Mouse (Mus musculus) megakaryocyte-erythroid progenitor cell, adult 5-6 weeks (primary cell): ENCODE data around the gene Kif5a. TPM values are rescaled to one million over a fixed set of nuclear protein-coding genes. Genes with fewer than 3 reads are reported as not detected.
A peak's percentile ranks its signal among the peaks of the same experiment; 100 is the strongest.

Source experiments
- ATAC-seq: replicated peaks from 2 replicates; pipeline ENCODE4 v1.8.0; 2016; ENCODE audit warnings: mild to moderate bottlenecking, inconsistent platforms; ENCODE audit not compliant: severe bottlenecking, poor library complexity, low FRiP score, low TSS enrichment
- total RNA-seq, 2 experiments: library from RNA; stranded (forward) in 1 of 2; stranded (reverse) in 1 of 2; fragments of 200-1000, 215-1000 nt in 1 of 2; fragments of >200 nt in 1 of 2; fragmentation: Nextera tagmentation in 1 of 2; gene quantifications; 2 replicates each; pipeline ENCODE4 v1.2.3; 2014 to 2017

Kif5a gene
- total RNA-seq, 2 experiments from 2014 or later: 0.14 TPM; not detected in 1

DNA sequence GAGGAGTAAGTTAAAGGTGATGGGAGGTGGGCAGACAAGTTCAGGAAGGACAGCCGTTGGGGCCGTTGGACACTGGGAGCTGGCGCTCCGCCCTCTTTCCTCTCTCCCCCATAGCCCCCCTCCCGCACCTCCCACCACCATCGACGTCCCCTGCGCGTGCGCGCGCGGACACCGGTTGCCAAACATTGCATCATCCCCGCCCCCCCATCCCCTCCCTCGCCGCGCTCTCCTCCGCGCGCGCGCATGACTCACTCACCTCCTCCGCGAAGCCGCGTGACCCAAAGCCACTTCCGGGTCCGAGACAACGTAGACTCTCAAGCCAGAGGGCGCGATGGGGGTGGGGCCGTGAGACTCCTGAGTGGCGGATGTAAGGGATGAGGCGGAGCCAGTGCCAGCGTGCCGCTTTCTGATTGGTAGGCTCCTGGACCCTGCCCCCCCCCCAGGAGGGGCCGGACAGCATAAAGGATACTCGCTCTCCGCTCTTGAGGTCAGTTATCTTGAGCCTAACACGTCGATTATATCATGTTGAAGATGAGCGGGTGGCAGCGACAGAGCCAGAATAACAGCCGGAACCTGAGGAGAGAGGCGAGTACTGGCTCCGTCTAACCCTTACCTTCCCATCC, 27.3 kb upstream of the Kif5a start:
- ATAC-seq: peak; percentile 69

DNA sequence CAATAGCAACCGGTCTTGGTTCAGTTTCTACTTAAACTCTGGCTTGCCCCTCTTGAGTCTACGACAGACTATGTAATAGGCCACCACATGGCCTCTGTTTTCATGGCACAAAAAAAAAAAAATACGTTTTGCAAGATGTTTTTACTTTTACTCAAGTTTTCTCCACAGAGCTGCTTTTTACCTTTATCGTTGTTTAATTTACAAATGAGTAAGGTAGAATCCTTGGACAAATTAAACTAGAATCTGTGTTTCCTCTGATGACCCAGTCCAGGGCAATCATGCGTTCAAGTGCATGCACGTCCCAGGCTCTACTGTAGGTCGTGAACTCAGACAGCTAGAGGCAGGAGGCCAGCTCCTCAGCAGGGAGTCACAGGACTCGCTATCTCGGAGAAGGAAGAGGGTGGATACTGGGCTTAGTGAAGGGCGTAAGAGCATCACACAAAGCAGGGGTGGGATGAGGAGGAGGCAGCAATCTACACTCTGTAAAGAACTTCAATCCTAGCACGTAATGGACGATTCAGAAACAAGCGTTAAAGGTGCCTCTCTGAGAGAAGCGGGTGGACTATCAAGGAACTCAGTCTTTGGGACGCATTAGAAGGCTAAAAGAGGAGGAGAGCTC, 26.5 kb upstream of the Kif5a start:
- ATAC-seq: peak; percentile 36

- peak; percentile 26 for ATAC-seq
Observed at GRCm38 (mm10) chr10:127288800-127289572, 25.8 kb upstream of the Kif5a start, which contains the start of gene Mbd6. Gene Mbd6, minus strand, starts transcription at chr10:127289018.

- ATAC-seq: no peak
Observed at GRCm38 (mm10) chr10:127288328-127288799, 25.2 kb upstream of the Kif5a start.

GRCm38 (mm10) chr10:127287936-127288293, 24.8 kb upstream of the Kif5a start:
- ATAC-seq: no peak

DNA sequence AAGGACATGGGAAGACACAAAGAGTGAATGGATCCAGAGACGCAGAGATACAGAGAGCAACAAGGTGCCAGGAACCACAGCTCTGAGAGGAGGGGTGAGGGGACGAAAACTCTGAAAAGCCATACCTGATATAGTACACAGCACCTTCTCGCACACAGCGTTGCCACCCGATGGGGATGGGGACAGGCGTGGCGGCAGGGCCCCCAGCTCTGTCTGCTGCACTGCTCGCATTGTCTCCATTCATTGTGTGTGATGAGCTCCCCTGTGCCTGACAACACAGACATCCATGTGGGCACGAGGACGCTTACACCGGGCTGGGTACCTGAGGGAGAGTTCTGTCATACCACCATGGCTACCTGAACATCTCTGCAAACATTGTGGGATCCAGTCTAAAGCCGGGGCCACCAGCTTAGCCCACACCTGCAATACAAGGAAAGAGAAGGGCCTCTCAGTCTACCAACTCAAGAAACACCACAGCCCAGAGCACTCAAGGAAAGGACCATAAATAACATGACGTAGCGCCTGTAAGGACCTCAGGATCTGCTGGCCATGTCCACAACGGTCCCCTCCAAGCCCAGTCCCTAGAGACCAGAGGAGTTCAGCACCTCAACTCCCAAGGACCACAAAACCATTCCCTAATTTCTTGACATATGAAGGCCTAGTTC, 24.3 kb upstream of the Kif5a start:
- ATAC-seq: no peak

DNA sequence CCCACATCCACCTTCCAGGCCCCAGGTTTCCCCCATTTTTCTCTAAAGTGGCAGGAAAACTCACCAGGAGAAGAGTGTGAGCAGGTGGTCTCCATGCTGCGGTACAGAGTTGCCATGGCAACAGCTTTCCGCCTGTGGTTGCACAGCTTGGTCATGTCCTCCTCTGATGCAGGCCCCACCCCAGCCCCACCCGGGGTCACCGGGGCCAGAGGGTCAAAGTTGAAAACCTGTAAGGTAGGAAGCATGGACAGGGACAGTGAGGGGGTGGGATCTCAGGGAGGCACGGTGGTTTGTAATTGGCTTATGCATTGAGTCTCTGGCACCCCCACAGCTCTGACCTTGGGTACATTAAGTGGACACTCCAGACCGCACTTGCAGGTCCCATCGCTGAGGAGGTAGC, 23.6 kb upstream of the Kif5a start:
- no peak for ATAC-seq

GRCm38 (mm10) chr10:127286194-127286593, 23.0 kb upstream of the Kif5a start:
- no peak for ATAC-seq

GRCm38 (mm10) chr10:127285644-127286043, 22.5 kb upstream of the Kif5a start:
- ATAC-seq: no peak

DNA sequence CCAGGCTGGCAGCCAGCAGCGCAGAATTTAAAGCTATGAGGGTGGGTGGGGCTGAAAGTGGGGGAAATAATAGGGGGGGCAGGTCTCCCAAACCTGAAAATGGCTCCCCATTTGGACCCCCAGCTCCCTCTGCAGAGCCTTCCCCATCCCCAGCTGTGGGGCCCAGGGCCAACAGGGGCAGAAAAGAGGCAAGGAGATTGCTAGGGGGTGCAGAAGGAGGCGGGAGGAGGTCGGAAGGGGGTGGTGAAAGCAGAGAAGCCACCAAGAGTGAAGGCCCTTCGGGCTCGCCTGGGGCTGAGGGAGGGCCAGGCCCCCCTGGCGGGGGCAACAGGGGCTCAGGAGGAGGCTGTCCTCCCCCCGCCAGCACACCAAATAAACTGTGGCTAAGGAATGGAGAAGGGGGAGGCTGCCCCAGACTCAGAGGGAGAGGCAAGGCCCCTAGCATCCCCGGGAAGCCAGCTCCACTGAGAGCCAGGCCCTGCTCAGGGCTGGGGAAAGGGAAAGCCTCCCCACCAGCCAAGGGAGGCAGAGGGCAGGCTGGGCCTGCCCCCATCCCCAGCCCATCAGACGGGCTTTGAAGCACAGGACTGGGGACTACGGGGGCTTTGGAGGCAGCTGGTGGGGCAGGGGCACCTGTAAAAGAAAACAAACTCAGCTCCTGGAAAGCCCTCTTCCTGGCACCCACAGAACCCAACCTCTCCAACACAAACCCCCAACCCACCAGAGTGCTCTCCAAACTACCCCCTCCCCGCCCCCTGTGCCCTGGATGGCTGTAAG, 21.8 kb upstream of the Kif5a start:
- no peak for ATAC-seq

GRCm38 (mm10) chr10:127284105-127284622, 21.0 kb upstream of the Kif5a start:
- no peak for ATAC-seq

DNA sequence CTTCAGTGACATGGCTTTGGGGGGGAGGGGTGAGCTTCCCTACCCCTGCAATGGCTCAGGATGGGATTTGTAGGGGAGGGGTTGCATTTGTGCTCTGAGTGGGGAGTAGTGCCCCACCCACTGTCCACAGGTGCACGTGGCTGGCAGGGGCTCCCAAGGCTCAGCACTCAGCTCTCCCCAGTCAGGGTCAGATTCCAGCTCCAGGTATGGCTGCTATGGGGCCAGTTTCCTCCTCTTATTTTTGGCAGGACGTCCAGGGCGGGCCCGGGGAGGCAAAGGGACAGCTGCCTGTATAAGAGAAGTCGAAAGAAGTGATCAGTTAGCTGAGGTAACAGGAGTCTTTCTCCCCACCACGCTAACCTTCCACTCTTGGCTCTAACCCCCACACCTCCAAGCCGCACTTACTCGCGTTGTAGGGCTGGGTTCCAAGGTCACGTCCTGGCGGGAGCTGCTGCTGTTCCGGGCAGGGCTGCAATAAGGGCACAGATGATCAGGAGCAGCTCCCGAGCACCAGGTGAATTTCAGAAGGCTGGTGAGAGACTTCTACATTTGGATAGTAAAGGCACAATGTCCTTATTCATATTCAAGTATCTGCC, 19.6 kb upstream of the Kif5a start:
- ATAC-seq: no peak

DNA sequence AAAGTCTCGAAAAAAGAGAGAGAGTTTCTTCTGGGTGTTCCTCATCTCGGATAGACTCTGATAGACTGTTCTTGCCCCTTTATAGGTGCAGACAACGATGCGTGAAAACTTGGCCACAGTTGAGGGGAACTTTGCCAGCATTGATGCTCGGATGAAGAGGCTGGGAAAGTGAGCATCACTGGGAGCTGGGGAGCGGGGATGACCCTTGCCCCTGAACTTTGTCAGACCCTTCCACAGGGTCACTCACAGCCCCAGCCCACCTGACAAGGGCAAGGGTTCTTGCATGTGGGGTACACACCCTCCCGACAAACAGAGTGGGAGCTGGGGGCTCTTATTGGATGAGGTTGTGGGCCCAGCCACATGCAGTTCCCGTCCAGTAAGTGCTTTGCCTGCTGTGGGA, 18.2 kb upstream of the Kif5a start:
- no peak for ATAC-seq

DNA sequence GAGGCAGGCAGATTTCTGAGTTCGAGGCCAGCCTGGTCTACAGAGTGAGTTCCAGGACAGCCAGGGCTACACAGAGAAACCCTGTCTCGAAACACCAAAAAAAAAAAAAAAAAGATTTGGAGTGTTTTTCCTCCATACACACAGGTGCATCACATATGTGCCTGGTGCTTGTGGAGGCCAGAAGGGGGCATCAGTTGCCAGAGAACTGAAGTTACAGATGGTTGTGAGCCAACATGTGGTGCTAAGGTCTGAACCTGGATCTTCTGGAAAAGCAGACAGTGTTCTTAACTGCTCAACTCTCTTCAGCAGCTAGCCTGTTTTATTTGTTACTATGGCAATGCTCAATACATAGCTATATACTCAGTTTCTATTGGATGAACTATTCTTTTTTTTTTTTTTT, 16.6 kb upstream of the Kif5a start:
- no peak for ATAC-seq

DNA sequence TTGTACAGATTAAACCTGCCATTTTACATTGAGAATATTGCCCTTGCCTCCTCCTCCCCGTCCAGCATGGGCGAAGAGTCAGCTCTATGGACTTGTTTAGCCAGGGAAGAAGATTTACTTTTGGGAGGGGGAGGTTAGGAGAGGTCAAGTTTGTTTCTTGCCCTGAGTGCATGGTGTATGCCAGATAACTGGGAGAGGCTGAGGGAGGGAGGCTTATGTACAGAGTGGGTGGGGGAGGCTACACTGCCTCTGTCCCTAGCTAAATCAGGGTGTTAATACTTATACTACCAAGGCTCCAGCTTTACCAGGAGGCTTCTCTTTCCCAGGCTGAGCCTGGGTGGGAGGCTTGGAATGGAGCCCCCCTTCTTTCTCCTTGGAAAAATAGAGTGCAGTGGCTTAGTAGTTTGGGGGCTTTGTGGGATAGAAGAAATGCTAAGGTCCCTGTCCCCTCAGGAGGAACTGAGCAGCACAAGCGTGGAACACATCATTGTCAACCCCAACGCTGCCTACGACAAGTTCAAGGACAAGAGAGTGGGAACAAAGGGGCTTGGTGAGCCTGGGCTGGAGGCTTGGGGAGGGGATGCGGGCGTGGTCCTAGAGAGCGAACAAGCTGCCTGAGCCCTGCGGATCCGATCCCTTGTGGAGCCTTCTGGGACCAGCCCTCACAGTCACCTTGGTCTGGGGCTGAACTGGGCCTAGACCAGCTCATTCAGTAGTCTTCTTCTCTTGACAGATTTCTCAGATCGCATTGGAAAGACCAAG, 11.3 kb upstream of the Kif5a start:
- no peak for ATAC-seq

DNA sequence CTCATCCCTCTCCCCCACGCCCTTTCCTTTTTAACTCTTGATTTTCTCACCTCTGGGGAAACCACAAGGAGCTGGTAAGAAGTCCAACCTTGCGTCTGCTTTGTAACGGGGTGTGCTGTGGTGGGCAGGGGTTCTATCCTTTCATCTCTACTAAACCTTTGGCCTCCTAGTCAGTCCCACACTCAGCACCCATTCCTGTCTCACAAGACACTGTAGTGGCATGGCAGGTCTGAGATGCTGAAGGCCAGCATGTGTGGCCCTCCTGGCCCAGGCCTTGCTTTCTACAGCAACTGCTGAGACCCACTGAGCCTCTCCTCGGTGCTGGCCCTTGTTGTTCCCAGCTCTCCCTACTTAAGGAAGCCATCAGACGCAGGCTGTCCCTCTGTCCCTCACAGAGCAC, 9.2 kb upstream of the Kif5a start:
- no peak for ATAC-seq

GRCm38 (mm10) chr10:127269884-127270283, 6.7 kb upstream of the Kif5a start:
- ATAC-seq: no peak

DNA sequence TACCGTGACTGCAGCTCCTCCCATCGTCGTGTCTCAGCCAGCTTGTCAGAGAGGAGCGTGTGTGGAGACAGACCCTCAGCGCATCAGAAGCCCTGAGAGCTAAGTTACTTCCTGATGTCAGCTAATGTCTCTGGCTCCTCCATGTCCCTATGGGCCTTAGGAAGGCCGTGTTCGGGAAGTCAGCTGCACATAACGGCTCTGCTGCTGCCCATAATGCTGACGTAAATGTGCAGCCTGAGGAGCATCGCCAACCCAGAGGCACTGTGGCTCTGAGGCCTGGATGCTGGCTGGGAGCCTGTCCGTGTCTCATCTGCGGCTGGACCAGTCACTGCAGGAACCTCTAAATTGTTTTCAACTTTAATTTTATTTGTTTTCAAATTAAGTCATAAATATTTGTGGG, 5.9 kb upstream of the Kif5a start:
- ATAC-seq: no peak
